Mouse (Mus musculus) neural tube, embryonic 14.5 days (tissue): ENCODE data around the gene Mon2. TPM values are rescaled to one million over a fixed set of nuclear protein-coding genes. Genes with fewer than 3 reads are reported as not detected.

ENCODE experiments used
- ATAC-seq: fragments of 200-750 bp; cut with Nextera tagmentation; 2 replicates; pipeline ENCODE4 v1.8.0; 2017; ENCODE audit warnings: low read depth, mild to moderate bottlenecking, moderate TSS enrichment, moderate library complexity
- H3K27ac ChIP-seq: fragments of 300-500 bp; sonication (generic); 2 replicates; pipeline ENCODE4 v1.5.1; 2014; ENCODE audit warnings: low read depth, mild to moderate bottlenecking, control low read depth, low read length, moderate library complexity, mixed read lengths
- H3K27me3 ChIP-seq: fragments of 300-500 bp; sonication (generic); 2 replicates; pipeline ENCODE4 v1.6.1; 2014; ENCODE audit warnings: low read length; ENCODE audit not compliant: control insufficient read depth, insufficient read depth
- H3K36me3 ChIP-seq: fragments of 300-500 bp; sonication (generic); 2 replicates; pipeline ENCODE4 v1.6.1; 2014; ENCODE audit warnings: low read length, mixed read lengths; ENCODE audit not compliant: control insufficient read depth, insufficient read depth
- H3K4me1 ChIP-seq: fragments of 300-500 bp; sonication (generic); 2 replicates; pipeline ENCODE4 v1.6.1; 2014; ENCODE audit warnings: low read length; ENCODE audit not compliant: control insufficient read depth, insufficient read depth
- H3K4me2 ChIP-seq: fragments of 300-500 bp; sonication (generic); 2 replicates; pipeline ENCODE4 v1.6.1; 2014; ENCODE audit warnings: mild to moderate bottlenecking, low read depth, low read length, control low read depth
- H3K4me3 ChIP-seq: fragments of 300-500 bp; sonication (generic); 2 replicates; pipeline ENCODE4 v1.5.1; 2014; ENCODE audit warnings: low read depth, low read length, control low read depth, mixed read lengths
- H3K9ac ChIP-seq: fragments of 300-500 bp; sonication (generic); replicated peaks from 2 replicates; pipeline ENCODE4 v1.6.1; 2014; ENCODE audit warnings: low read depth, mild to moderate bottlenecking, control low read depth, low read length, mixed read lengths
- H3K9me3 ChIP-seq: fragments of 300-500 bp; sonication (generic); 2 replicates; pipeline ENCODE4 v1.6.1; 2016; ENCODE audit warnings: low read length; ENCODE audit not compliant: control insufficient read depth
- WGBS: fragments of 180-500 bp; shearing (Covaris S2); extraction: QIAGEN DNeasy Blood & Tissue Kit; methylation state at CpG from one replicate; pipeline ENCODE4 v1.1.7; 2014; 5-methylcytosine and 5-hydroxymethylcytosine counted together
- polyA plus RNA-seq: library from polyadenylated mRNA; unstranded; fragments of >200 nt; fragmentation: Nextera tagmentation; extraction: Ambion mirVana; gene quantifications from 2 replicates; pipeline ENCODE4 v1.2.1, GENCODE M21; 2014

Mon2 gene
- polyA plus RNA-seq, 1 experiment from 2014 or later = 34.7 TPM

- 0 out of 2 replicates have a peak, but pooled peaks have one; percentile 6 for ATAC-seq
- Histone ChIP-seq H3K9me3 (no peaks in the 10 kb centered on the region), H3K4me2 (peak overlapping the region; percentile 80), H3K4me3 (peak overlapping the region; percentile 98), H3K36me3 (no peaks in the 10 kb centered on the region), H3K4me1 (peaks cover 25% of the 10 kb centered on the region), H3K27ac (peak overlapping the region; percentile 100), H3K27me3 (no peaks in the 10 kb centered on the region), H3K9ac (peak overlapping the region; percentile 99)
- WGBS = under 1% methylated on average over 36 of the region's 37 CpGs
Measured at GRCm38 (mm10) chr10:122985252-122985514, 91.1 kb downstream of the Mon2 start.

GRCm38 (mm10) chr10:122984531-122985251 is 91.6 kb downstream of the Mon2 start:
- Histone ChIP-seq H3K9me3 (no peaks in the 10 kb centered on the region), H3K27ac (peak overlapping the region; percentile 100), H3K9ac (peak overlapping the region; percentile 99), H3K36me3 (no peaks in the 10 kb centered on the region), H3K27me3 (no peaks in the 10 kb centered on the region), H3K4me1 (peaks cover 25% of the 10 kb centered on the region), H3K4me2 (peak overlapping the region; percentile 80), H3K4me3 (peak overlapping the region; percentile 98)
- WGBS = 2% methylated on average over 10 of the region's 10 CpGs
- no peak for ATAC-seq

- WGBS = 38% methylated on average over 10 of the region's 10 CpGs
- peak overlapping the region; percentile 100 for H3K27ac ChIP-seq
- H3K4me2 ChIP-seq = peak overlapping the region; percentile 80
- H3K27me3 ChIP-seq = no peaks in the 10 kb centered on the region
- H3K9me3 ChIP-seq = no peaks in the 10 kb centered on the region
- peak overlapping the region; percentile 98 for H3K4me3 ChIP-seq
- peaks cover 25% of the 10 kb centered on the region for H3K4me1 ChIP-seq
- no peaks in the 10 kb centered on the region for H3K36me3 ChIP-seq
- ATAC-seq = no peak
- H3K9ac ChIP-seq = peak overlapping the region; percentile 99
Measured at GRCm38 (mm10) chr10:122983579-122984530, 92.5 kb downstream of the Mon2 start.

DNA sequence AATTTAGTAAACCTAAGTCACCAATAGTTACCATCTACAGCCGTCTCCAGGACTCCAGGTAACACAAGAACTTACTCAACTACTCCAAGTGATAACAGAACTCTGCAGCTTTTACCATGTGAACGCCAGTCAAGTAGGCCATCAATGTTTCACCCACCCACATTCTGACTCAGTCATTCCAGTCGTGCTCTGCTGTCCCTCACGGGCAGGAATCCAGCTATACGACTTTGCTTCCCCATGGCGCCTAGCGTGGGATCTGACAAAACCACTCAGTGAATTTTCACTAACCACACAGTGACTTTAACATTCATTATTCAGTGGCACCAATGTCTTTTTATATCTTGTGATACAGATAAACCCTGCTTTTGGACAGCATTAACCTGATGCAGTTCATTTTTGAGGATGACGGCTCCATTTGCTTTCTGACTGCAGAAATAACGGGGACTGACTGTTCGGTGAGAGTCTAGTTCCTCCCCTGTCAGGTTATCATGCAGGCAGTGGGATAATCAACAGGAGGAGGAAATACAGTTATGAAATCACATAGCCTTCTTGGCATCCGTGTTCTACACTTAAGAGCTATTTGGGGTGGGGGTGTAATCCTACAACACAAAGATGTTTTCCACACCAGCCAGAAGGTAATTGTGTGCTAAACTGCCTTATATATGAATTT is 93.3 kb downstream of the Mon2 start:
- 51% methylated on average over 11 of the region's 11 CpGs for WGBS
- H3K9me3 ChIP-seq = no peaks in the 10 kb centered on the region
- H3K9ac ChIP-seq = peak overlapping the region; percentile 99; the same call in 1 of the 2 replicates
- ATAC-seq = no peak
- peaks cover 25% of the 10 kb centered on the region for H3K4me1 ChIP-seq
- no peaks in the 10 kb centered on the region for H3K36me3 ChIP-seq
- H3K27ac ChIP-seq = peak overlapping the region; percentile 35
- no peaks in the 10 kb centered on the region for H3K27me3 ChIP-seq
- peak overlapping the region; percentile 80 for H3K4me2 ChIP-seq
- H3K4me3 ChIP-seq = peak overlapping the region; percentile 98

GRCm38 (mm10) chr10:122980123-122980522 is 96.2 kb downstream of the Mon2 start:
- no peak overlapping the region for H3K9ac ChIP-seq
- ATAC-seq = no peak
- H3K4me2 ChIP-seq = no peak overlapping the region
- peaks cover 20% of the 10 kb centered on the region for H3K4me1 ChIP-seq
- H3K36me3 ChIP-seq = no peaks in the 10 kb centered on the region
- no peaks in the 10 kb centered on the region for H3K27me3 ChIP-seq
- H3K4me3 ChIP-seq = no peak overlapping the region
- H3K27ac ChIP-seq = no peak overlapping the region
- WGBS = 97% methylated on average over 12 of the region's 12 CpGs
- no peaks in the 10 kb centered on the region for H3K9me3 ChIP-seq

GRCm38 (mm10) chr10:122979356-122979755 is 96.9 kb downstream of the Mon2 start:
- ATAC-seq = no peak
- Histone ChIP-seq H3K4me1 (peaks cover 20% of the 10 kb centered on the region), H3K4me2 (no peak overlapping the region)

DNA sequence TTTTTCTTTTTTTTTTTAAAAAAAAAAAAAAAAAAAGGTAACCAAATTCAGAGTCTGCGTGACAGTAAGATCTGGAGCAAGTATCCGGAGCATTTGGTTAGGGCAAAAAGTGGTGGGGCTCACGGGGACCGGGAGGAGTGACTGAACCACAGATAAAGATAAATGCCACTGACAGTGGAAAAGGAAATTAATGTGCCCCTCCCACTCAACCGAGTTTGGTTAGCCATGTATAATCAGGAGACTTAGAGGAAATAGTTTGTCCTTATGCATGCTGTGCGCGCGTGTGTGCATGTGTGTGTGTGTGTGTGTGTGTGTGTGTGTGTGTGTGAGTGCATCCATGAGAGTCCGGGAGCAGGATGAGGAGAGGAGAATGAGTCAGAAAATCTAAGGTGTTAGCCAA is 100.3 kb downstream of the Mon2 start:
- no peaks in the 10 kb centered on the region for H3K9me3 ChIP-seq
- peaks cover 5% of the 10 kb centered on the region; the same call in 1 of the 2 replicates for H3K4me1 ChIP-seq
- no peak for ATAC-seq
- no peak overlapping the region for H3K4me3 ChIP-seq
- H3K36me3 ChIP-seq = no peaks in the 10 kb centered on the region
- H3K4me2 ChIP-seq = no peak overlapping the region
- WGBS = 73% methylated on average over 9 of the region's 9 CpGs
- H3K27ac ChIP-seq = no peak overlapping the region; the same call in 1 of the 2 replicates
- H3K27me3 ChIP-seq = no peaks in the 10 kb centered on the region
- no peak overlapping the region for H3K9ac ChIP-seq

More at GRCm38 (mm10) chr10:122979356-122979755, 96.9 kb downstream of the Mon2 start:
- H3K27me3 ChIP-seq = no peaks in the 10 kb centered on the region
- H3K27ac ChIP-seq = no peak overlapping the region
- H3K9ac ChIP-seq = no peak overlapping the region
- H3K36me3 ChIP-seq = no peaks in the 10 kb centered on the region
- no peak overlapping the region for H3K4me3 ChIP-seq
- no peaks in the 10 kb centered on the region for H3K9me3 ChIP-seq

DNA sequence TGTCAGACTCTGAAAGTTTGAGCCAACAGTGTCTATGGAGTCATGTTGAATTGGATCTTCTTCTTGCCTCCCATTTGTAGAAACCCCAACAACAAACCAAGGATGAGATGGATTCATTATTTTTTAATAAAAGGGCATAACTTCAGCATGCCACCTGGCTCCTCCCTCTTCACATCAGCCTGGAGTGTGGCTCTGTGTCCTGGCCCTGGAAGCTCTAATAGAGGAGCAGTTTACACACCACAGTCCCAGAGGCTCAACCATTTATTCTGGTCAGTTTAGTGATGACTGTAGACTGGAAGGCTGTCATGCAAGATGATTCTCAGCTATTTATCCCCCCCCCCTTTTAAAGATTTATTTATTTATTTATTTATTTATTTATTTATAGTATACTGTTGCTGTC is 103.1 kb downstream of the Mon2 start:
- Histone ChIP-seq H3K36me3 (no peaks in the 10 kb centered on the region), H3K9ac (no peak overlapping the region), H3K4me1 (peaks cover 5% of the 10 kb centered on the region; the same call in 1 of the 2 replicates), H3K4me3 (no peak overlapping the region), H3K4me2 (no peak overlapping the region), H3K27ac (no peak overlapping the region), H3K27me3 (no peaks in the 10 kb centered on the region), H3K9me3 (no peaks in the 10 kb centered on the region)
- no peak for ATAC-seq
